ENCODE assay signal across 9 mouse cellular contexts in genomic region chr6:128754265-128754664, GRCm38 (mm10). TPM values are rescaled to one million over a fixed set of nuclear protein-coding genes. Genes with fewer than 3 reads are reported as not detected.
DNase-seq lines count a peak whose midpoint lies in the region; ATAC-seq and TF ChIP-seq lines count a peak whose summit lies in the region.
"Not testable (repeated sequence)": the region's sequence is repeated elsewhere in the genome, so short reads cannot be mapped to it uniquely, and the experiment has no call there.
"Had no signal": no experiment of that assay in that cellular context is flagged by ENCODE, and none has a peak within 500 bp of the region (broad histone marks: within the 10 kb centered on the region; RNA-seq: fewer than 3 reads in every experiment).

No protein-coding gene starts in this region.

- not testable (repeated sequence) for DNase-seq in Patski (ENCODE audit: low read depth, low spot score)
- DNase-seq in cerebellum, postnatal 36 days: peak; percentile 20 to 32
- peak; percentile 13 for DNase-seq in forebrain, embryonic 14.5 days (ENCODE audit: low spot score)

- 41% methylated on average over 10 of the region's 10 CpGs for WGBS in forebrain, embryonic 14.5 days
- WGBS in heart, embryonic 16.5 days: 24% methylated on average over 10 of the region's 10 CpGs
- WGBS in kidney, embryonic 14.5 days: 42% methylated on average over 10 of the region's 10 CpGs
- WGBS in liver, embryonic 16.5 days (ENCODE audit: insufficient replicate concordance): 20% methylated on average over 10 of the region's 10 CpGs
- 27% methylated on average over 10 of the region's 10 CpGs for WGBS in midbrain, embryonic 15.5 days
- WGBS in stomach, embryonic 14.5 days: 36% methylated on average over 10 of the region's 10 CpGs

- not testable (repeated sequence) for H3K9me3 ChIP-seq in forebrain, embryonic 14.5 days (replicated peaks; ENCODE audit: control insufficient read depth, low read length); heart, embryonic 16.5 days (replicated peaks; ENCODE audit: control insufficient read depth, low read length); kidney, embryonic 14.5 days (ENCODE audit: control insufficient read depth, low read length); liver, embryonic 16.5 days (replicated peaks; ENCODE audit: control insufficient read depth, low read length); midbrain, embryonic 15.5 days; stomach, embryonic 14.5 days (ENCODE audit: control insufficient read depth, low read depth, low read length)

- not testable (repeated sequence) for TF ChIP-seq CTCF in Patski (IDR thresholded peaks at IDR 0.05)

- in situ Hi-C loops in Patski (cut with MboI; ENCODE audit: low pct_unique_long_range_greater_than_20kb): loop anchor here (5.0 kb wide), 1 partner anchor 122 kb away; no protein-coding TSS in a partner anchor

- H3K27me3 ChIP-seq in Patski; forebrain, embryonic 14.5 days (replicated peaks; ENCODE audit: control insufficient read depth, insufficient read depth, low read length); heart, embryonic 16.5 days (ENCODE audit: control insufficient read depth, insufficient read depth, low read length); kidney, embryonic 14.5 days (ENCODE audit: control insufficient read depth, insufficient read depth, low read length); liver, embryonic 16.5 days (ENCODE audit: control insufficient read depth, insufficient read depth, low read depth, low read length); midbrain, embryonic 15.5 days (replicated peaks); stomach, embryonic 14.5 days (ENCODE audit: control insufficient read depth, insufficient read depth, low read length): not testable (repeated sequence)

- not testable (repeated sequence) for H3K9ac ChIP-seq in forebrain, embryonic 14.5 days (ENCODE audit: low read length); heart, embryonic 16.5 days (ENCODE audit: low read length); kidney, embryonic 14.5 days (ENCODE audit: low read depth, low read length); liver, embryonic 16.5 days (ENCODE audit: low read depth, low read length); midbrain, embryonic 15.5 days; stomach, embryonic 14.5 days (replicated peaks; ENCODE audit: low read depth, low read length)

- not testable (repeated sequence) for H3K4me2 ChIP-seq in forebrain, embryonic 14.5 days (ENCODE audit: low read length); kidney, embryonic 14.5 days (replicated peaks; ENCODE audit: low read depth, low read length)
- H3K4me2 ChIP-seq in heart, embryonic 16.5 days (ENCODE audit: low read depth, low read length): peak overlapping the region; percentile 45
- peak overlapping the region; percentile 32; the same call in 1 of the 2 replicates for H3K4me2 ChIP-seq in liver, embryonic 16.5 days (ENCODE audit: low read depth, low read length)
- peak overlapping the region; percentile 32 for H3K4me2 ChIP-seq in midbrain, embryonic 15.5 days
- 0 out of 2 replicates have a peak overlapping the region, but pooled peaks have one; percentile 7 for H3K4me2 ChIP-seq in stomach, embryonic 14.5 days (replicated peaks; ENCODE audit: low read depth, low read length)

- H3K4me3 ChIP-seq in forebrain, embryonic 14.5 days (ENCODE audit: low read depth, low read length); kidney, embryonic 14.5 days (ENCODE audit: low read length); liver, embryonic 16.5 days (ENCODE audit: low read depth, low read length); midbrain, embryonic 15.5 days; stomach, embryonic 14.5 days (ENCODE audit: low read depth, low read length): not testable (repeated sequence)
- H3K4me3 ChIP-seq in heart, embryonic 16.5 days (ENCODE audit: low read length): peak overlapping the region; percentile 16

- POLR2A ChIA-PET in Patski (lab: Charles Lee): not testable (repeated sequence)

- CTCF ChIA-PET in Patski (lab: Charles Lee): not testable (repeated sequence)

- peak; percentile 31 for ATAC-seq in Patski
- peak; percentile 75 for ATAC-seq in forebrain, embryonic 14.5 days
- peak; percentile 74 for ATAC-seq in heart, embryonic 16.5 days (replicated peaks; ENCODE audit: extremely low read depth, insufficient read depth, low FRiP score)
- peak; percentile 75 for ATAC-seq in kidney, embryonic 14.5 days (ENCODE audit: low FRiP score, low TSS enrichment)
- ATAC-seq in liver, embryonic 16.5 days (ENCODE audit: low read depth): peak; percentile 41
- ATAC-seq in midbrain, embryonic 15.5 days (replicated peaks): peak; percentile 88
- ATAC-seq in stomach, embryonic 14.5 days (ENCODE audit: insufficient number of reproducible peaks, insufficient read depth, low FRiP score, low read depth): peak; percentile 65; the same call in 1 of the 2 replicates

- not testable (repeated sequence) for H3K27ac ChIP-seq in forebrain, embryonic 14.5 days (ENCODE audit: low read depth, low read length); kidney, embryonic 14.5 days (ENCODE audit: low read depth, low read length)
- H3K27ac ChIP-seq in heart, embryonic 16.5 days (ENCODE audit: low read length): peak overlapping the region; percentile 52
- H3K27ac ChIP-seq in liver, embryonic 16.5 days (ENCODE audit: low read length): peak overlapping the region; percentile 63
- peak overlapping the region; percentile 78 for H3K27ac ChIP-seq in midbrain, embryonic 15.5 days
- H3K27ac ChIP-seq in stomach, embryonic 14.5 days (ENCODE audit: low read length): peak overlapping the region; percentile 55; the same call in 1 of the 2 replicates

- H3K4me1 ChIP-seq in forebrain, embryonic 14.5 days (ENCODE audit: control insufficient read depth, insufficient read depth, low read length); heart, embryonic 16.5 days (ENCODE audit: control insufficient read depth, insufficient read depth, low read length); kidney, embryonic 14.5 days (ENCODE audit: control insufficient read depth, insufficient read depth, low read length); liver, embryonic 16.5 days (ENCODE audit: control insufficient read depth, low read depth, low read length); midbrain, embryonic 15.5 days; stomach, embryonic 14.5 days (ENCODE audit: control insufficient read depth, insufficient read depth, low read length): not testable (repeated sequence)

- not testable (repeated sequence) for H3K36me3 ChIP-seq in forebrain, embryonic 14.5 days (ENCODE audit: control insufficient read depth, insufficient read depth, low read length); heart, embryonic 16.5 days (ENCODE audit: control insufficient read depth, insufficient read depth); kidney, embryonic 14.5 days (ENCODE audit: control insufficient read depth, insufficient read depth, low read length); liver, embryonic 16.5 days (ENCODE audit: control insufficient read depth, insufficient read depth); midbrain, embryonic 15.5 days (replicated peaks); stomach, embryonic 14.5 days (ENCODE audit: control insufficient read depth, insufficient read depth, low read length)

RNA-seq across cellular contexts. Expression of gene Klrb1, which starts 31.4 kb away (rescaled TPM):
- polyA plus RNA-seq in Patski (2021): not detected
- not detected in 2 replicates for polyA plus RNA-seq in forebrain, embryonic 14.5 days (2014; fragmentation: Nextera tagmentation; extraction: Ambion mirVana)
- not detected in 2 replicates for polyA plus RNA-seq in heart, embryonic 16.5 days (2015; fragmentation: Nextera tagmentation; extraction: Ambion mirVana)
- not detected in 2 replicates for polyA plus RNA-seq in kidney, embryonic 14.5 days (2014; fragmentation: Nextera tagmentation; extraction: Ambion mirVana)
- polyA plus RNA-seq in liver, embryonic 16.5 days (2015; fragmentation: Nextera tagmentation; extraction: Ambion mirVana): not detected in 2 replicates
- polyA plus RNA-seq in midbrain, embryonic 15.5 days (2015; fragmentation: Nextera tagmentation; extraction: Ambion mirVana): 0.82 and 0.94 TPM in 2 replicates
- polyA plus RNA-seq in stomach, embryonic 14.5 days (2014; fragmentation: Nextera tagmentation; extraction: Ambion mirVana): not detected in 2 replicates
- polyA plus RNA-seq: activated CD4-positive, CD25-positive, alpha-beta regulatory T cell, adult 4 months had no signal

RNA-seq across cellular contexts. Expression of gene Klrb1c, which starts 34.8 kb away (rescaled TPM):
- polyA plus RNA-seq in Patski (2021): not detected
- not detected in 2 replicates for polyA plus RNA-seq in forebrain, embryonic 14.5 days (2014; fragmentation: Nextera tagmentation; extraction: Ambion mirVana)
- polyA plus RNA-seq in heart, embryonic 16.5 days (2015; fragmentation: Nextera tagmentation; extraction: Ambion mirVana): 0.16 and 0.39 TPM in 2 replicates
- polyA plus RNA-seq in kidney, embryonic 14.5 days (2014; fragmentation: Nextera tagmentation; extraction: Ambion mirVana): 0.61 TPM in 1 of 2 replicates, not detected in the other
- 0.61 and 0.78 TPM in 2 replicates for polyA plus RNA-seq in liver, embryonic 16.5 days (2015; fragmentation: Nextera tagmentation; extraction: Ambion mirVana)
- polyA plus RNA-seq in midbrain, embryonic 15.5 days (2015; fragmentation: Nextera tagmentation; extraction: Ambion mirVana): 0.12 and 0.13 TPM in 2 replicates
- polyA plus RNA-seq in stomach, embryonic 14.5 days (2014; fragmentation: Nextera tagmentation; extraction: Ambion mirVana): not detected in 2 replicates

Comparison
In these comparisons a context has a peak if more than half of its experiments do, and no peak if none do; other contexts are left out.
1. ATAC-seq: peak in every context shown above with its lines; median percentile 88 in midbrain, embryonic 15.5 days; 75 in forebrain, embryonic 14.5 days; 75 in kidney, embryonic 14.5 days; 74 in heart, embryonic 16.5 days; 65 in stomach, embryonic 14.5 days; 41 in liver, embryonic 16.5 days; 31 in Patski.